Mouse (Mus musculus): ENCODE measurements around the gene 0610040J01Rik. TPM values are rescaled to one million over a fixed set of nuclear protein-coding genes. Genes with fewer than 3 reads are reported as not detected.

0610040J01Rik gene
- polyA plus RNA-seq (2015; fragmentation: Nextera tagmentation; extraction: Ambion mirVana): 2.7 and 2.9 TPM in 2 replicates

- H3K4me3 ChIP-seq: peak within 1 kb of the TSS; percentile 54
- peak within 1 kb of the TSS; percentile 94 for H3K4me2 ChIP-seq
- 2% methylated on average over 42 of the region's 42 CpGs for WGBS
- ATAC-seq (replicated peaks): peak; percentile 93
- no peak within 1 kb of the TSS for H3K27ac ChIP-seq
- peaks cover 14% of the 10 kb centered on the region; the same call in 1 of the 2 replicates for H3K27me3 ChIP-seq (replicated peaks)
- H3K36me3 ChIP-seq (replicated peaks): no peaks in the 10 kb centered on the region
- H3K9me3 ChIP-seq: no peaks in the 10 kb centered on the region
- peak within 1 kb of the TSS; percentile 18 for H3K9ac ChIP-seq
- peaks cover 9% of the 10 kb centered on the region; the same call in 1 of the 2 replicates for H3K4me1 ChIP-seq
These were observed at the start of gene 0610040J01Rik for GRCm38 (mm10) chr5:63811819-63812508. Gene 0610040J01Rik, plus strand, starts transcription at chr5:63812363.

DNA sequence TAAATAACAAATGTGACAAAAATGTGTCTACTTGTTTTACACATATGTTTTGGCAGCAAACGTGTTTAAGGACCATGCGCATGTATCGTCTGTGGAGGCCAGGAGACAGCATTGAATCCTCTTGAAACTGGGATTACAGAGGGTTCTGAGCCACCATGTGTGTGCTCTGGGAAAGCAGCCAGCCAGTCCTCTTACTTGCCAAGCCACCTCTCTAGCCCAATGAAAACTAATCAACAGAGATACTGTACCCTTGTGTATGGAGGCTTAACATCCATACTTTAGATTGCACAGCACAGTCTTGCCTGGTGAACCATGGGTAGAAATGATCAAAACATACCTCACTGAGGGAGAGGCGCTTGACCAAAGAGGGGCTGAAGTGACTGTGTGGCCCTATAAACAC lies 46.3 kb upstream of the 0610040J01Rik start:
- no peak overlapping the region for H3K9ac ChIP-seq
- 84% methylated on average over 4 of the region's 4 CpGs for WGBS
- H3K9me3 ChIP-seq: no peaks in the 10 kb centered on the region
- H3K4me1 ChIP-seq: no peaks in the 10 kb centered on the region
- no peaks in the 10 kb centered on the region for H3K36me3 ChIP-seq (replicated peaks)
- ATAC-seq (replicated peaks): peak; percentile 46; the same call in 1 of the 2 replicates
- no peak overlapping the region for H3K4me3 ChIP-seq
- H3K27me3 ChIP-seq (replicated peaks): no peaks in the 10 kb centered on the region
- H3K4me2 ChIP-seq: no peak overlapping the region
- no peak overlapping the region for H3K27ac ChIP-seq

DNA sequence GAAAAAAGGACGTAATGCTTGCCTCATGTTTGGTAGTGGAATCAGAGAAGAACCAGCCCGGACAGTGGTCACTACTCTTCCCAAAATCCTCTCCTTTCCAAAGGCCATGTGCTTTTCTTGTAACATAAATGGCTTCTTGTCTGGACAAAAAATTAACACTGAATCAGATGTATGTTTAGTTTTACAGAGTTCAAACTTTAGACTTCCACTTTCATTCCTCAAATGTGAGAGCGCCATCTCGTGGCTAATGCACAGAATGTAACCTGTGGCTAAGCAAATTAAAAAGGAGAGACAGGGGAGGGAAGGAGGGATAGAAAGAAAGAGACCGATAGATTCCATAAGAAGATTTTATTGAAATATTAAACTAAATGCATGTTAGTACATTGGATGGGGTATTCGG lies 45.4 kb upstream of the 0610040J01Rik start:
- H3K9me3 ChIP-seq: no peaks in the 10 kb centered on the region
- no peak overlapping the region for H3K27ac ChIP-seq
- no peak overlapping the region for H3K4me3 ChIP-seq
- 44% methylated on average over 6 of the region's 6 CpGs for WGBS
- no peak overlapping the region for H3K4me2 ChIP-seq
- H3K36me3 ChIP-seq (replicated peaks): no peaks in the 10 kb centered on the region
- no peaks in the 10 kb centered on the region for H3K27me3 ChIP-seq (replicated peaks)
- H3K4me1 ChIP-seq: no peaks in the 10 kb centered on the region
- H3K9ac ChIP-seq: no peak overlapping the region
- peak; percentile 41; the same call in 1 of the 2 replicates for ATAC-seq (replicated peaks)

- H3K27me3 ChIP-seq (replicated peaks): no peaks in the 10 kb centered on the region
- no peak overlapping the region for H3K27ac ChIP-seq
- WGBS: 67% methylated on average over 8 of the region's 8 CpGs
- no peak overlapping the region for H3K4me3 ChIP-seq
- ATAC-seq (replicated peaks): no peak; the same call in 1 of the 2 replicates
- no peaks in the 10 kb centered on the region for H3K9me3 ChIP-seq
- no peaks in the 10 kb centered on the region for H3K4me1 ChIP-seq
- no peaks in the 10 kb centered on the region for H3K36me3 ChIP-seq (replicated peaks)
- no peak overlapping the region for H3K9ac ChIP-seq
- H3K4me2 ChIP-seq: 0 out of 2 replicates have a peak overlapping the region, but pooled peaks have one; percentile 5
These were observed 44.7 kb upstream of the 0610040J01Rik start for GRCm38 (mm10) chr5:63767464-63767863.

DNA sequence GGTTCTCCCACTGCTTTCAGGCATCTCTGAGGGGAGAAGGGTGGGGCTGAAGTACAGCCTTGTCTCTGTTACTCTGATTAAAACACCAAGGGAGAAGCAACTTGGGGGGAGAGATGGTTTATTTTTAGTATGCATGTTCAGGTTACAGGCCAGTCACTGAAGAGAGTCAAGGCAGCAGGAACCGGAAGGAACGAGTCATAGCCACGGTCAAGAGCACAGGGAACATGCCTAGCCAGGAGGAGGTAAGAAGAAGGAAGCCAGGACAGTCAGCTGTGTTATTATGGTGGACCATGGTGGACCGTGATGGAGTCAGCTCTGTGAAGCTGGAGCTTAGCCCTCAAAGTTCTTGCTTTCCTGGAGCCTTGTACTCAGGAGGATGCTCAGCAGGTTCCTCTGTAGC lies 43.9 kb upstream of the 0610040J01Rik start:
- Histone ChIP-seq H3K27me3 (replicated peaks) (no peaks in the 10 kb centered on the region), H3K9ac (no peak overlapping the region), H3K9me3 (no peaks in the 10 kb centered on the region), H3K27ac (no peak overlapping the region), H3K4me2 (no peak overlapping the region), H3K4me3 (no peak overlapping the region), H3K4me1 (no peaks in the 10 kb centered on the region), H3K36me3 (replicated peaks) (no peaks in the 10 kb centered on the region)
- no peak for ATAC-seq (replicated peaks)
- WGBS: 84% methylated on average over 4 of the region's 4 CpGs

- H3K9me3 ChIP-seq: no peaks in the 10 kb centered on the region
- H3K4me1 ChIP-seq: no peaks in the 10 kb centered on the region
- H3K4me2 ChIP-seq: no peak overlapping the region
- peak; percentile 53; the same call in 1 of the 2 replicates for ATAC-seq (replicated peaks)
- WGBS: 66% methylated on average over 2 of the region's 2 CpGs
- H3K27me3 ChIP-seq (replicated peaks): no peaks in the 10 kb centered on the region
- H3K4me3 ChIP-seq: no peak overlapping the region
- H3K27ac ChIP-seq: no peak overlapping the region
- H3K9ac ChIP-seq: no peak overlapping the region
- H3K36me3 ChIP-seq (replicated peaks): no peaks in the 10 kb centered on the region
These were observed 39.2 kb upstream of the 0610040J01Rik start for GRCm38 (mm10) chr5:63772971-63773370.

DNA sequence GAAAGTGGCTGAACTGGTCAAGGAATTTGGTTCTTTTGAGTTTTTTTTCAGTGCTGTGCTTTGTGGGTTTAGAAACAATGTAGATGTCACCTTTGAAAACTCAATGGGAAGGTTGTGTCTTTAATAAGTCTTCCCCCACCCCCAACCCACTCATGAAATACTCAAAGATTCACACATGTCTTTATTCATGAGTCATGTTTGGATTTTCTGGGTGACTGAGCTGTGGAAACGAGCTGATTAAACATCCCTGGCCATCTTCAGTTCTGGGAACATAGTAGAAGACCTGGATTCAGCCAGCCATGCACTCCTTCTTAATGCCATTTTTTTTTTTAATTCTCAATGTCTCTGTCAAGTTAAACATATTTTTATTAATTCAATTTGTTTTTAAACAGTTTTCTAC lies 38.6 kb upstream of the 0610040J01Rik start:
- H3K9ac ChIP-seq: no peak overlapping the region
- no peak for ATAC-seq (replicated peaks)
- no peak overlapping the region for H3K27ac ChIP-seq
- H3K36me3 ChIP-seq (replicated peaks): no peaks in the 10 kb centered on the region
- H3K9me3 ChIP-seq: no peaks in the 10 kb centered on the region
- 34% methylated on average over 1 of the region's 1 CpGs for WGBS
- no peaks in the 10 kb centered on the region for H3K4me1 ChIP-seq
- H3K4me3 ChIP-seq: no peak overlapping the region
- H3K4me2 ChIP-seq: no peak overlapping the region
- H3K27me3 ChIP-seq (replicated peaks): no peaks in the 10 kb centered on the region

DNA sequence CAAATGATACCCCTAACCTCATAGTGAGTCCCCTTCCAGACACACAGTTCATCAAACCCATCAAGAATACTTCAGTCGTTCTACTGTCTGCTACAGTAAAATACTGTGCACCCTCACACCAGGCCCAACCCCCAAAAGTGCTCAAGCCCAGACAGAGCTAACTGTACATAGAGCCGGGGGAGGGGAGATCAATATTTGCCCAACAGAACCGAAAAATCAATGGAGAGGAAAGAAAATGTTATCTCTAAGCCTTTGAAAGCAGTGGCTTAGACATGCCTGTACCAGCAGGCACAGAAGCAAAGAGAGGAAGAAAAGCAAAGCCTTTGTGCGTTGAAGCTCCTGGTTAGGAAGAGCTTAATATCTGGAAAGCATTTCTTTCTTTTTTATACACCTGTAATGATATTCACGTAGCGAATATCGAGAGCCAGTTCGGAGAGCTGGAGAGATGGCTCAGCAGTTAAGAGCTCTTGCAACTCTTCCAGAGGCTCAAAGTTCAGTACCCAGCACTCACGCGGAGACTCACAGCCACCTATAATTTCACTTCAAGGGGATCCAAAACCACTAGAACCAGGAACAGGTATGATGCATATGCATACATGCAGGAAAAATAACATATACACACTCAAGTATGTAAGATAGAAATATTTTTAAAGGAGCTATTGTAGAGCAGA lies 23.9 kb upstream of the 0610040J01Rik start:
- Histone ChIP-seq H3K27ac (no peak overlapping the region), H3K9me3 (no peaks in the 10 kb centered on the region), H3K36me3 (replicated peaks) (no peaks in the 10 kb centered on the region), H3K4me2 (no peak overlapping the region), H3K4me3 (no peak overlapping the region), H3K4me1 (no peaks in the 10 kb centered on the region), H3K9ac (no peak overlapping the region), H3K27me3 (replicated peaks) (no peaks in the 10 kb centered on the region)
- 89% methylated on average over 10 of the region's 10 CpGs for WGBS
- ATAC-seq (replicated peaks): no peak

DNA sequence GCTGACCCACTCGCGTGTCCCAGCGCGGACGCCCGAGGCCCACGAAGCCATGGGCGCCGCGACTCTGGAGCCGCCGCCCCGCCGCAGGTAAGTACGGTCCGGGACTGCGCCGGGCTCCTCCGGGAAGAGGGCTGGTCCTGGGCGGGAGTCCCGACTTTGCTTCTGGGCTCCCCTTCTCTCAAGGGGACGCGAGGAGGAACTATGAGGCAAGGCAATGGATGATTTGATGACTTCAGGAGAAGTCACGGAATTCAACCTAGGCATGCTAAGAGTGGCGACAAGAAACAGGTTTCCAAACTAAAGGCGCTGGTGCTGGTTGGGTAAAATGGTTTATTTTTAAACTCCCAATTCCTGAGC lies 324 bp downstream of the 0610040J01Rik start:
- peak; percentile 4; the same call in 1 of the 2 replicates for ATAC-seq (replicated peaks)
- H3K4me3 ChIP-seq: peak overlapping the region; percentile 54
- peaks cover 9% of the 10 kb centered on the region; the same call in 1 of the 2 replicates for H3K4me1 ChIP-seq
- peak overlapping the region; percentile 94 for H3K4me2 ChIP-seq
- under 1% methylated on average over 26 of the region's 26 CpGs for WGBS
- H3K9me3 ChIP-seq: no peaks in the 10 kb centered on the region
- H3K27ac ChIP-seq: no peak overlapping the region
- peaks cover 14% of the 10 kb centered on the region; the same call in 1 of the 2 replicates for H3K27me3 ChIP-seq (replicated peaks)
- H3K9ac ChIP-seq: peak overlapping the region; percentile 18
- no peaks in the 10 kb centered on the region for H3K36me3 ChIP-seq (replicated peaks)

DNA sequence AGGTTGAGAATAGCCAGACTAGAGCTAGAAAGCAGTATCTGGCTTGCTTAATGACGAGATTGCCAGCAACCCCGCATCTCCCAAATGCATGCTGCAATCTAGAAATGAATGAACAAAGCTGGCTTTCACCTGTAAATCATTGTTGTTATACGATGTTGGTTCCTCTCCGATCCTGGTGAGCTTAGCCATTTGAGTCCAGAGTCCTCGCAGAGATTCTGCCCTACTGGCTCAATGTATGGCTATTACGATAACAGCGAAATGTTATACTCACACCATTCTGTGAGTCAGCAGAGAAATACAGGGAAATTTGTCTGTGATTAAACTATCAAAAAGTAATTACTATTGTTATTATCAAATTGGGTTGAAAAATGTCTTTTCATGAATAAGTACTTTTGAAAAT lies 4.5 kb downstream of the 0610040J01Rik start:
- Histone ChIP-seq H3K4me3 (no peak overlapping the region), H3K27ac (no peak overlapping the region), H3K4me2 (no peak overlapping the region), H3K9ac (no peak overlapping the region), H3K27me3 (replicated peaks) (peaks cover 14% of the 10 kb centered on the region; the same call in 1 of the 2 replicates), H3K4me1 (peaks cover 9% of the 10 kb centered on the region; the same call in 1 of the 2 replicates), H3K9me3 (no peaks in the 10 kb centered on the region), H3K36me3 (replicated peaks) (no peaks in the 10 kb centered on the region)
- no peak for ATAC-seq (replicated peaks)
- 92% methylated on average over 7 of the region's 7 CpGs for WGBS

GRCm38 (mm10) chr5:63817270-63817669 lies 5.1 kb downstream of the 0610040J01Rik start:
- ATAC-seq (replicated peaks): no peak
- Histone ChIP-seq H3K36me3 (replicated peaks) (no peaks in the 10 kb centered on the region), H3K9ac (no peak overlapping the region), H3K27ac (no peak overlapping the region), H3K4me2 (no peak overlapping the region), H3K4me3 (no peak overlapping the region), H3K4me1 (peaks cover 5% of the 10 kb centered on the region; the same call in 1 of the 2 replicates), H3K27me3 (replicated peaks) (peaks cover 10% of the 10 kb centered on the region; the same call in 1 of the 2 replicates), H3K9me3 (no peaks in the 10 kb centered on the region)
- 88% methylated on average over 5 of the region's 5 CpGs for WGBS

DNA sequence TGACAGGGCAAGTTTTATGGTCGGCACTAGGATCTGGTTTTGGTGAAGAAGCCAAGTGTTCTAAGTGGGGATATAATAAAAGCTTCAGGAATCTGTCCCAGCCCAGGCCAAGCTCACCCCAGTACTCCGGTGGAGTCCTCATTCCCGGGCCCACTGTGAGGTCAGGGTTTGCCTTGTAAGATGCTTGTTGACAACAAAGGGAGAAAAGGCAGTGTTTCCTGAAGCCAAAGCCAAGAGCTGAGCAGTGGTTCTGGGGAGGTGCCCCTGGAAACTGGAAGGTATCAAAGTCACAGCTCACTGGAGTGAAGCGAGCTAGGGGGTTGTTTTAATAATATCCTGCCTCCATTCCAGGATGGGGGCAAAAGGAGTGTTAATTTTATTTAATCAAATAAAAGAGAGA lies 6.8 kb downstream of the 0610040J01Rik start:
- H3K36me3 ChIP-seq (replicated peaks): no peaks in the 10 kb centered on the region
- no peak overlapping the region for H3K4me3 ChIP-seq
- 54% methylated on average over 4 of the region's 4 CpGs for WGBS
- 0 out of 2 replicates have a peak, but pooled peaks cover 4% of the 10 kb centered on the region for H3K27me3 ChIP-seq (replicated peaks)
- H3K4me1 ChIP-seq: no peaks in the 10 kb centered on the region
- H3K4me2 ChIP-seq: no peak overlapping the region
- no peaks in the 10 kb centered on the region for H3K9me3 ChIP-seq
- ATAC-seq (replicated peaks): no peak
- H3K9ac ChIP-seq: no peak overlapping the region
- H3K27ac ChIP-seq: no peak overlapping the region

All from midbrain, embryonic 15.5 days (tissue).